Mouse (Mus musculus) embryonic facial prominence, embryonic 13.5 days (tissue): Measurements from ENCODE around the gene Insm1. TPM values are rescaled to one million over a fixed set of nuclear protein-coding genes. Genes with fewer than 3 reads are reported as not detected.
A peak's percentile ranks its signal among the peaks of the same experiment; 100 is the strongest.

ENCODE experiments used
- ATAC-seq: fragments of 200-750 bp; cut with Nextera tagmentation; 2 replicates; pipeline ENCODE4 v1.8.0; 2017; ENCODE audit warnings: low read depth; ENCODE audit not compliant: insufficient number of reproducible peaks, insufficient read depth, low FRiP score, low TSS enrichment
- H3K27ac ChIP-seq: fragments of 300-500 bp; sonication (generic); 2 replicates; pipeline ENCODE4 v1.5.1; 2015; ENCODE audit warnings: moderate library complexity, mild to moderate bottlenecking, inconsistent platforms
- H3K27me3 ChIP-seq: fragments of 300-500 bp; sonication (generic); 2 replicates; pipeline ENCODE4 v1.6.1; 2015; ENCODE audit warnings: mild to moderate bottlenecking, inconsistent platforms
- H3K36me3 ChIP-seq: fragments of 300-500 bp; sonication (generic); 2 replicates; pipeline ENCODE4 v1.6.1; 2015; ENCODE audit warnings: mild to moderate bottlenecking, inconsistent platforms
- H3K4me1 ChIP-seq: fragments of 300-500 bp; sonication (generic); 2 replicates; pipeline ENCODE4 v1.6.1; 2015; ENCODE audit warnings: inconsistent platforms
- H3K4me2 ChIP-seq: fragments of 300-500 bp; sonication (generic); 2 replicates; pipeline ENCODE4 v1.6.1; 2015; ENCODE audit warnings: moderate library complexity, mild to moderate bottlenecking, inconsistent platforms
- H3K4me3 ChIP-seq: fragments of 300-500 bp; sonication (generic); 2 replicates; pipeline ENCODE4 v1.5.1; 2015; ENCODE audit warnings: mild to moderate bottlenecking, inconsistent platforms
- H3K9ac ChIP-seq: fragments of 300-500 bp; sonication (generic); 2 replicates; pipeline ENCODE4 v1.6.1; 2015; ENCODE audit warnings: mild to moderate bottlenecking, inconsistent platforms
- H3K9me3 ChIP-seq: fragments of 300-500 bp; sonication (generic); 2 replicates; pipeline ENCODE4 v1.6.1; 2016; ENCODE audit warnings: inconsistent platforms
- WGBS: fragments of 180-500 bp; shearing (Covaris S2); methylation state at CpG from one replicate; pipeline ENCODE4 v1.1.7; 2015; ENCODE audit warnings: mixed read lengths; 5-methylcytosine and 5-hydroxymethylcytosine counted together
- polyA plus RNA-seq: library from polyadenylated mRNA; unstranded; fragments of >200 nt; fragmentation: Nextera tagmentation; extraction: Ambion mirVana; gene quantifications from 2 replicates; pipeline ENCODE4 v1.2.1, GENCODE M21; 2015

Insm1 gene
- 0.80 and 1.4 TPM in 2 replicates for polyA plus RNA-seq

DNA sequence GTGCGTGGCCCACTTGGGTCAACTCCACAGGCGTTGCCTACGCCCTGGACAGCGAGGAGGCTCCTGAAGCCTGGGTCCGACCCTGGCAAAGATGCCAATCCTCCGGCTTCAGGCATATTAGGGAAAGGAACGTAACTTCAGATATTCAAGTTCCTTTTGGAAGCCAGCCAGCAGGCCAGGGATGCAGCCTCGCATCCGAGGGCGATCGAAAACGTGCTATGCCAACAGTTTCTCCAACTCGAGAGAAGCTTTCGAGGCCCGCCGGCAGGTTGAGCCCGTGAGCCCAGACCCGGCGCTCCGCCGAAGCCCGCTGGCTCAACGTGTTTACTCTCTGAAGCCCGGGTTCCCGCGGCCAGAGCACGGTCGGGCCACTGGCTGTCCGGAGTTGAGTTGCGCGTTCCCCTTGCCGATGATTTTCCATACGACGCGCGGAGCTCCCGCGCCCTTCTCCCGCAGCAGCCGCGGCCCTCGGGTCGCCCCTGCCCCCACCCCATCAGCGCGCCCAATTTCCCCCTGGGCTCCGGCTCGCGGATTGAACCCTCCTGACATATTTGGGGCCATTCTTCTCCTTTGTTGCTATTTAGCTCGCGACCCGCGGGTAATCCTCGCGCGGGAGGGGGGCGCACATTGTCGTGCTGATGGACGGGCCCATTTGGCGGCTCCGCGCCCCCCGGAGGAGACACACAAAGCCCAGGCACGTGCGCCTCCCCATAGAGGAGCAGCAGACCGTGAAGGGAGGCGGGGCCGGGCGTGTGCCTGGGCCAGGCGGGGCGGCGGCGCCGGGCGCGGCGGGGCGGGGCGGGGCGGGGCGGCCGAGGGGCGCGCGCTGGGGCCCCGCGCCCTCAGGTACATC, at the start of gene Insm1:
Insm1 (plus strand) TSS at position 846 of the 853 bp plus-strand sequence.
- WGBS = under 1% methylated on average over 84 of the region's 86 CpGs
- H3K4me2 ChIP-seq = peak within 1 kb of the TSS; percentile 95
- ATAC-seq = peak; percentile 60
- no peaks in the 10 kb centered on the region for H3K9me3 ChIP-seq
- H3K27ac ChIP-seq = 0 out of 2 replicates have a peak within 1 kb of the TSS, but pooled peaks have one; percentile 4
- H3K27me3 ChIP-seq = peaks cover 95% of the 10 kb centered on the region
- peak within 1 kb of the TSS; percentile 57 for H3K4me3 ChIP-seq
- H3K4me1 ChIP-seq = peaks cover 43% of the 10 kb centered on the region
- peak within 1 kb of the TSS; percentile 68 for H3K9ac ChIP-seq
- H3K36me3 ChIP-seq = no peaks in the 10 kb centered on the region

DNA sequence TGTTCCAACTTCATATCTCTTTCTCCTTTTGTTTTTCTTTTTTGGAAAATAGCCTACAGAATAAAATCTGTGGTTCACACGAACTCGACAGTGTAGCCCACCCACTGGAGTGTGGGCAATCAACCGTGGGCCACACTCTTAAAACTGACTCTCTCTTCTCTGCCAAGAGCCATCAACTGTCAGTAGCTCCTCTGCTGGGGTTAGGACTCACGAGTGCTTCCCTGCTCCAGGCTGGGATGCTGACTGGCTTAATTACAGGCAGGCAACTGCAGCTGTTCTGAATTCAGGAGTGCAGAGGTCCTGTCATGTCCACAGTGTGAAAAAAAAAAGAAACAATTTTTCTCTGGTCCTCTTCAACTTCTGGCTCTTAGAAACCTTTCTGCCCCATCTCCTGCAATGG, 49.6 kb upstream of the Insm1 start:
- Histone ChIP-seq H3K4me3 (no peak overlapping the region), H3K27me3 (no peaks in the 10 kb centered on the region), H3K4me2 (no peak overlapping the region), H3K27ac (no peak overlapping the region), H3K9ac (no peak overlapping the region), H3K4me1 (no peaks in the 10 kb centered on the region), H3K36me3 (no peaks in the 10 kb centered on the region), H3K9me3 (no peaks in the 10 kb centered on the region)
- ATAC-seq = no peak
- WGBS = 35% methylated on average over 4 of the region's 4 CpGs

DNA sequence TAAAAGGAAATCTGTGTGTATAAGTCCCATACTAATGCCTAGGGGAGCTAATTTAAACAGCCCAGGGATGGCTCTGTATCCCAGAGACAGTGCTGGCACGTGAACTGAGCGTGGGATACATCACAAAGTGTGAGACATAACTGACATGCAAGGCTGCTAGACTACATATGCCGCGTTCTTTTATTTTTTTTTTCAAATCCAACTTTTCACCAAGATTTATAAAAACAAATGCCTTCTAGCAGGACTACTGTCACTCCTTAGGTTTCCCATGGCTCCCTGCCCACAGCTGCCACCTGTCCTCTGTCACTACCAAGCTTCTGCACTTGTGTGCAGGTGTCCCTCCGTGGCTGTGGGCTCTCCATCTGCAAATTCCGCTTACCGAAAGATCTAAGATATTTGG, 47.5 kb upstream of the Insm1 start:
- Histone ChIP-seq H3K9ac (no peak overlapping the region), H3K27me3 (no peaks in the 10 kb centered on the region), H3K4me1 (no peaks in the 10 kb centered on the region), H3K36me3 (no peaks in the 10 kb centered on the region), H3K27ac (no peak overlapping the region), H3K4me2 (no peak overlapping the region), H3K9me3 (no peaks in the 10 kb centered on the region), H3K4me3 (no peak overlapping the region)
- 86% methylated on average over 7 of the region's 7 CpGs for WGBS
- no peak for ATAC-seq

DNA sequence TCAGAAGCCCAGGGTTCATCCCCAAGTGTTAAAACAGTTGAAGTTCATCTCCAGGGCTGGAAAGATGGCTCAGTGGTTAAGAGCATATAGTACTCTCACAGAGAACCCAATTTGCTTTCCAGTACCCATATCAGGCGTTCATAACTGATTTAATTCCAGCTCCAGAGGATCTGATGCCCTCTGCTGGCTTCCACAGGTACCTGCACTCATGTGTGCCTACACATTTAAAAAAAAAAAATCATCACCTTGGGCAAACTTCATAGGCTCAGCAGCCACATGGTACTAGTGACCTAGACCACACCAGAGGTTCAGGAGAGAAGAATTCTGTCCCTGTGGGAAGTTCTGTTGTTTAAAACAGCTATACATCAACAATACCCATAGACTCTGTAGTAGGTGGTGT, 43.0 kb upstream of the Insm1 start:
- Histone ChIP-seq H3K4me3 (no peak overlapping the region), H3K9me3 (no peaks in the 10 kb centered on the region), H3K9ac (no peak overlapping the region), H3K4me2 (no peak overlapping the region), H3K27ac (no peak overlapping the region), H3K36me3 (no peaks in the 10 kb centered on the region), H3K27me3 (no peaks in the 10 kb centered on the region), H3K4me1 (no peaks in the 10 kb centered on the region)
- 63% methylated on average over 1 of the region's 1 CpGs for WGBS
- no peak for ATAC-seq

DNA sequence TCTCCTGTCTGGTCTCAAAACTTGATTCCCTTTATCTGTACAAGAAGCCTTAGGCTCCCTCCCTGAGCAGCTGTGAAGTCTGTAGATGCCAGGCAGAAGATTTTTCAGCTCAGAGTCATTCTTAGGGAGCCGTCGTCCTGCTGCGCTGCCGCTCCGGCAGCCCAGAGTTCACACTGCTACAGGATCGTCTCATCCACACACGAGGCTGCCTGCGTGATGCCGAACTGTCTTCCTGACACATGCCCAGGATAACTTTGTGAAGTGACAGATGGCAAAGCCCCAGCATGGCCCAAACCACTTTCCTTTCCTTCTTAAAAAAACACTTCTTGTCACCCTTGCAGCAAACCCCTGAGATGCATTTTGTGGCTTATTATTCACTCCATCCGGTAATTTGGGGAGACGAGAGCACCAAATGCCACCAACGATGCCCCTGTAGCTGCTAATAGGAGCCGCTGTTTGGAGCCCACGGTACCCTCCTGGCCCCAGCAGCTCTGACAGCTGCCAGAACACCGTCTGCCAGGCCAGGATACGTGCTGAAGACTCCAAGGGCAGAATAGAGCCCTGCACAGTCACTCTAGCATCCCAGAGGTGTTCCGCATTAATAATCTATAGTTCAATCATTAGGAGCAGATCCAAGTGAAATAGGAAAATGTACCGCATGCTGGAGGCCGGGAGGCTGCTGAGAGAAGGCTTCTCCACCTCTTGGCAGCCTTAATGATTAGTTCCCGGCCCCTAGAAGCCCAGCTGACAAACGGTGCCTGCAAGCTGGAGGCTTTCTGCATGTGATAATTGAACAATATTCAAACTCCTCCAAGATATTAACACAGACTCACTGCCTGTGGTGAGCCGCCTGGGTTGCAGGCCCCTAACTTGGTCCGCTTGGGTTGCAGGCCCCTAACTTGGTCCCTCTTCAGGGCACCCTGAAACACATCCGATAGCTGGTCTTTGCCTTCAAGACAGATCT, 37.6 kb upstream of the Insm1 start:
- Histone ChIP-seq H3K36me3 (no peaks in the 10 kb centered on the region), H3K4me2 (no peak overlapping the region), H3K9me3 (no peaks in the 10 kb centered on the region), H3K4me3 (no peak overlapping the region), H3K27ac (no peak overlapping the region), H3K9ac (no peak overlapping the region), H3K4me1 (no peaks in the 10 kb centered on the region), H3K27me3 (no peaks in the 10 kb centered on the region)
- no peak for ATAC-seq
- 80% methylated on average over 24 of the region's 24 CpGs for WGBS

DNA sequence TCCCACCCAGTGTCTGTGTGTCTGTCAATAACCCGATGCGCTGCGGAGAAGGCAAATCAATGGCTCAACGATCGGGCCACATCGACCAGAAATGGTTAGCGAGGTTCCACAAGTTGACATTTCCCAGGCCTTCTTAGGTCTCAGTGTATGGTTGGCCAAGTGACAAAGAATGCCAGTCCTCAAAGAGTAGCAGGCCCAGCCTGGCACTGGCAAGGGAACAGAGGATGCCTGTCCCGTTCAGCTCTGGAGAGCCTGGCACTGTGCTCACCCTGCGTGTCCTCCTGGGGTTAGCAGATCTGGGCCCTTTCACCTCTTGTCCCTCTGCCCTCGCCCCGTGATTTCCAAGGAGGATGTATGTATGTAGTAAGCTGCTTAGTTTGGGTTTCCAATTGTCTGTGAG, 25.6 kb upstream of the Insm1 start:
- 92% methylated on average over 11 of the region's 11 CpGs for WGBS
- no peaks in the 10 kb centered on the region for H3K9me3 ChIP-seq
- ATAC-seq = no peak
- no peaks in the 10 kb centered on the region for H3K36me3 ChIP-seq
- H3K4me2 ChIP-seq = no peak overlapping the region
- H3K4me1 ChIP-seq = no peaks in the 10 kb centered on the region
- H3K9ac ChIP-seq = no peak overlapping the region
- H3K27me3 ChIP-seq = no peaks in the 10 kb centered on the region
- no peak overlapping the region for H3K27ac ChIP-seq
- H3K4me3 ChIP-seq = no peak overlapping the region

DNA sequence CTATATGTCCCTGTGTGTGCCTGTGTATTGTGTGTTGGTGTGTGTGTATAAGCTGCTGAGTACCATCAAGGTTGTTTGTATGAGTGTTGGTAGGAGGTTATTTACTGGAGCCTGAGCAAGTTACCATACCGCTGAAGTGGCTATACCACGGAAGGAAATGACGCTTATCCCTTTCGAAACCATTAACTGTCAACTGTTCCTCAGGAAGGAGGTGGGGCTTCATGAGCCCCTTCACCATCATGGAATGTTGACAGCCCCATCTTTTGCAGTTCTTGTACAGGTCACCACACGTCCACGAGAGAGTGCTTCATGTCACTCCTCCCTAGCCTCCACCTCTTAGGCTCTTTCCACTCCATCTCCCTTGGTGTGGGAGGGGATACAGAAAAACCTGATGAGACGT, 23.8 kb upstream of the Insm1 start:
- no peak overlapping the region for H3K9ac ChIP-seq
- no peaks in the 10 kb centered on the region for H3K9me3 ChIP-seq
- WGBS = 67% methylated on average over 7 of the region's 7 CpGs
- no peaks in the 10 kb centered on the region for H3K4me1 ChIP-seq
- no peak overlapping the region for H3K4me3 ChIP-seq
- H3K27me3 ChIP-seq = no peaks in the 10 kb centered on the region
- H3K4me2 ChIP-seq = no peak overlapping the region
- ATAC-seq = no peak
- no peaks in the 10 kb centered on the region for H3K36me3 ChIP-seq
- no peak overlapping the region for H3K27ac ChIP-seq

DNA sequence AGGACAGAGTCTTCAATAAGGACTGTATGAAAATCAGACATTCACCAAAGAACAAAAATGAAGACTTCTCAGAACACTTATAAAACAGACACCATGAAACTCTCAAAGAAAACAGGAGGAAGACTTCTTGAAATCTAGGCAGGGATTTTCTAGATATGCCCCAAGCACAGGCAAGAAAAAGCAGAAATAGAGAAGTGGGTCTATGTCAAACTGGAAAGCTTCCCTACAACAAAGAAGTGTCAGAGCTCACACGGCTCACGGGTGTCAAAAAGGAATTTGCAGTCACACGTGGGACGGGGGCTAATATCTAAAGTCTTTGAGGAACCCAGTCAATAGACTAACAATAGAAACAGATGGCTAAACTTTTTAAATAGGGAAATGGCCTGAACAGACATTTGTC, 10.8 kb upstream of the Insm1 start:
- no peak for ATAC-seq
- Histone ChIP-seq H3K4me2 (no peak overlapping the region), H3K27ac (no peak overlapping the region), H3K36me3 (no peaks in the 10 kb centered on the region), H3K27me3 (peaks cover 23% of the 10 kb centered on the region), H3K4me1 (no peaks in the 10 kb centered on the region), H3K4me3 (no peak overlapping the region), H3K9ac (no peak overlapping the region), H3K9me3 (no peaks in the 10 kb centered on the region)
- 65% methylated on average over 4 of the region's 4 CpGs for WGBS

DNA sequence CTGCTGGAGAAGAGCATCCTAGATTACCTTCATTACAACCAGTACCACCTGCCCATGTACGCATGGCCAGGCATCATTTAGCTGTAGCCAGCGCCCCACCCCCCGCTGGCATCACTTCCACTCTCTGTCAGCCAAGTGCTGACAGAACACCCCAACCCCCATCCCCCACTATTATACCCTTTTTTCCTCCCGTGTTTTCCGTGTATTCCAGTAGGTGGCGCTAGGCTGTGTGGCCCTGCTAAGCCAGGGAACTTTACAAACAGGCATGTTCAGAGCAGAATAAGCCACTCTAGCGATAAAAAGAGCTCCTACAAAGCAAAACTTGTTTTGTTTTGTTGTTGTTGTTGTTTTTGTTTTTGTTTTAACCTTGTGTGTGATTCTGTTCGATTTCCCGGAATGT, 7.0 kb upstream of the Insm1 start:
- ATAC-seq = no peak
- Histone ChIP-seq H3K4me3 (no peak overlapping the region), H3K27ac (no peak overlapping the region), H3K36me3 (no peaks in the 10 kb centered on the region), H3K4me1 (peaks cover 14% of the 10 kb centered on the region), H3K9ac (no peak overlapping the region), H3K4me2 (no peak overlapping the region), H3K27me3 (peaks cover 57% of the 10 kb centered on the region), H3K9me3 (no peaks in the 10 kb centered on the region)
- WGBS = 3% methylated on average over 9 of the region's 9 CpGs

DNA sequence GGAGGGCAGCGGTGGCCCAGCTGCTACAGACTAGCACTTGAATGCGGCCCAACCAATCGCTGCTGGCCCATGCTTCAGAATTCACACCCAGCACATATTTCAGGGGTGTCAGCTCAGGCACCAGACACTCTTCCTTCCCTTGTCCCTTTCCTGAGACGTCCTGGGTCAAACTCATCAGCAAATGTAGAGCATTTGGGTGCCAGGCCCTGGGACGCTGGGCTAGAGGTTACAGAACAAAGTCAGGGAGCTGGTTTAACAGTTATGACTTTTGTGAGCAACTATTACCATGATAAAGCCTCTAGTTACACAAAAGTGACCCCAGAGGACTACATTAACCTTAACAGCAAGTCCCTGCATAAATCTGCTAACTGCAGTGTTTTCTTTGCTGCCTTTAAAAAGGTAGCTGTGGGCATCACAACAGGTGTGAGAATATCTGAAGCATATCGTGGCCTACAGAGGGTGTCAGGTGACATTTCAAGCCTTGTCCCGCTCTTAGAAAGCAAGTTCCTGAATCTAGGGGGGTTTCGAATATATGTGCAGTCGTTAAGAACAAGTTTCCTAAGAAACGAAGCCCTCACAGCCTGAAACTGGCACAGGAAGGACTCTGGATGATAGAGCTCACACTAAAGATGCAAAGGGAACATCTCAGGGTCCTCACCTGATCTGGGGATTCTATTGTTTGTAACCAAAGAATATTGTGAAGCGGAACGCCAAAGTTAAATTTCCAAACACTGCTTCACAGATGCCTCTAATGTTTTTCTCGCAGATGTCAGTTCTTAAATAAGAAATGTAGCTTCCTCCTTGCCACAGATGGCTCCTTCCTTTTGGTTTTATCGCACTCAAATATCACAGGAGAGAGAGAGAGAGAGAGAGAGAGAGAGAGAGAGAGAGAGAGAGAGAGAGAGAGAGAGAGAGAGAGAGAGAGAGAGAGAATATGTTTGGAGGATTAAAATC, 5.3 kb upstream of the Insm1 start:
- no peak for ATAC-seq
- Histone ChIP-seq H3K9ac (no peak overlapping the region), H3K9me3 (no peaks in the 10 kb centered on the region), H3K27ac (no peak overlapping the region), H3K36me3 (no peaks in the 10 kb centered on the region), H3K4me3 (no peak overlapping the region), H3K4me2 (no peak overlapping the region), H3K4me1 (peaks cover 23% of the 10 kb centered on the region), H3K27me3 (peaks cover 67% of the 10 kb centered on the region)
- WGBS = 15% methylated on average over 14 of the region's 14 CpGs
